Mouse (Mus musculus): ENCODE results near the gene Mtus2.

DNA sequence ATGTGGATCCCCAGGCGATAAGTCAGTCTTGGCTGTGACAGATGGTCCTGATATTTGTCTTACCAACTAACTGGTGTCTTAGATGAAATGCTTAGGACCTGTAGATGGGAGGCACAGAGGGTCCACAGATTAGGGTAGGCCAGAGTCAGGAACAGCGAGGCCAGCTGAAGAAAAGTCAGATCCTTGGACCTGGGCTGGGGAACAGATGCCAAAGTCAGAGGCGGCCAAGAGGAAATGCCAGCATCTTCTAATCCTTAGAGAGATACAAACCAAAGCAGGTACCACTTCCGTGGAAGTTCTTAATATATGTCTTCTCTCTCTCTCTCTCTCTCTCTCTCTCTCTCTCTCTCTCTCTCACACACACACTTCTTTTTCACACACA, 96.5 kb downstream of the Mtus2 start:
- TF ChIP-seq CTCF (IDR thresholded peaks at IDR 0.05; ENCODE audit: extremely low read depth, insufficient read depth, low read length): no peak
- no peak for TF ChIP-seq POLR2A (IDR thresholded peaks at IDR 0.05; ENCODE audit: extremely low read depth, insufficient read depth, low read length)

Data from cortical plate, adult 2 months (tissue).